Mouse (Mus musculus): ENCODE measurements around the gene Jagn1.

The Jagn1 gene

GRCm38 (mm10) chr6:113434691-113435090, 7.7 kb upstream of the Jagn1 start:
- DNase-seq (ENCODE audit: low spot score): no peak

- no peak for DNase-seq (ENCODE audit: low spot score)
Observed at GRCm38 (mm10) chr6:113435664-113436205, 6.6 kb upstream of the Jagn1 start, which contains the start of gene Cidec. Gene Cidec (minus strand): TSS chr6:113435760.

- DNase-seq (ENCODE audit: low spot score): no peak
Observed at GRCm38 (mm10) chr6:113437135-113437534, 5.2 kb upstream of the Jagn1 start.

GRCm38 (mm10) chr6:113438721-113439430, 3.5 kb upstream of the Jagn1 start:
- no peak for DNase-seq (ENCODE audit: low spot score)

GRCm38 (mm10) chr6:113440686-113441085, 1.7 kb upstream of the Jagn1 start:
- DNase-seq (ENCODE audit: low spot score): no peak

GRCm38 (mm10) chr6:113441147-113441680, 1.2 kb upstream of the Jagn1 start:
- peak; percentile 73 for DNase-seq (ENCODE audit: low spot score)

GRCm38 (mm10) chr6:113442087-113442441, 305 bp upstream of the Jagn1 start:
- DNase-seq (ENCODE audit: low spot score): no peak

- no peak for DNase-seq (ENCODE audit: low spot score)
Observed at GRCm38 (mm10) chr6:113443091-113443490, 722 bp downstream of the Jagn1 start.

GRCm38 (mm10) chr6:113444207-113444965, 2.0 kb downstream of the Jagn1 start:
- no peak for DNase-seq (ENCODE audit: low spot score)

GRCm38 (mm10) chr6:113447639-113448038, 5.3 kb downstream of the Jagn1 start:
- DNase-seq (ENCODE audit: low spot score): no peak

GRCm38 (mm10) chr6:113451839-113452238, 9.5 kb downstream of the Jagn1 start:
- DNase-seq (ENCODE audit: low spot score): no peak

GRCm38 (mm10) chr6:113455007-113455406, 12.6 kb downstream of the Jagn1 start:
- no peak for DNase-seq (ENCODE audit: low spot score)

- DNase-seq (ENCODE audit: low spot score): no peak
Observed at GRCm38 (mm10) chr6:113457952-113458534, 15.7 kb downstream of the Jagn1 start, which contains the start of gene Il17re. Gene Il17re (plus strand): TSS chr6:113458484.

GRCm38 (mm10) chr6:113458635-113459034, 16.3 kb downstream of the Jagn1 start:
- DNase-seq (ENCODE audit: low spot score): no peak

GRCm38 (mm10) chr6:113464040-113464439, 21.7 kb downstream of the Jagn1 start:
- no peak for DNase-seq (ENCODE audit: low spot score)

GRCm38 (mm10) chr6:113465602-113466001, 23.2 kb downstream of the Jagn1 start:
- no peak for DNase-seq (ENCODE audit: low spot score)

- DNase-seq (ENCODE audit: low spot score): no peak
Observed at GRCm38 (mm10) chr6:113468512-113468911, 26.1 kb downstream of the Jagn1 start.

- peak; percentile 46 for DNase-seq (ENCODE audit: low spot score)
Observed at GRCm38 (mm10) chr6:113469021-113469420, 26.7 kb downstream of the Jagn1 start.

GRCm38 (mm10) chr6:113469432-113469831, 27.1 kb downstream of the Jagn1 start:
- peak; percentile 25 for DNase-seq (ENCODE audit: low spot score)

- no peak for DNase-seq (ENCODE audit: low spot score)
Observed at GRCm38 (mm10) chr6:113471297-113471936, 29.0 kb downstream of the Jagn1 start, which contains the start of gene Il17rc. Gene Il17rc (plus strand): TSS chr6:113471427.

GRCm38 (mm10) chr6:113472061-113472460, 29.7 kb downstream of the Jagn1 start:
- DNase-seq (ENCODE audit: low spot score): no peak

GRCm38 (mm10) chr6:113473246-113473645, 30.9 kb downstream of the Jagn1 start:
- no peak for DNase-seq (ENCODE audit: low spot score)
